Mouse (Mus musculus) retina, adult 2 months (tissue): ENCODE data around the gene 4930467E23Rik.
"Not testable (repeated sequence)": the region's sequence is repeated elsewhere in the genome, so short reads cannot be mapped to it uniquely, and the experiment has no call there.

Experiments used
- DNase-seq: peaks from one replicate; pipeline ENCODE4 v3.0.0-alpha.2; 2012; ENCODE audit warnings: low read depth, low spot score

4930467E23Rik gene

GRCm38 (mm10) chr8:19781328-19782114 is 52.1 kb downstream of the 4930467E23Rik start:
- DNase-seq: not testable (repeated sequence)

GRCm38 (mm10) chr8:19782736-19783135 is 53.4 kb downstream of the 4930467E23Rik start:
- DNase-seq: not testable (repeated sequence)

GRCm38 (mm10) chr8:19783860-19784259 is 54.5 kb downstream of the 4930467E23Rik start:
- not testable (repeated sequence) for DNase-seq

- DNase-seq: peak; percentile 85
These were observed 55.4 kb downstream of the 4930467E23Rik start for GRCm38 (mm10) chr8:19784554-19785364.

GRCm38 (mm10) chr8:19792696-19793095 is 63.3 kb downstream of the 4930467E23Rik start:
- DNase-seq: not testable (repeated sequence)
